Mouse (Mus musculus): ENCODE results near the gene Creg2.

- TF ChIP-seq CTCF (IDR thresholded peaks at IDR 0.05; ENCODE audit: borderline replicate concordance, control insufficient read depth, extremely low read depth, insufficient read depth, low read length, poor library complexity): no peak
- no peak for TF ChIP-seq POLR2A (IDR thresholded peaks at IDR 0.05; ENCODE audit: control insufficient read depth, extremely low read depth, insufficient read depth, low read length, poor library complexity)
Measured at GRCm38 (mm10) chr1:39694756-39695155, 43.5 kb upstream of the Creg2 start.
